Mouse (Mus musculus): Measurements from ENCODE around the gene Gm20388. TPM values are rescaled to one million over a fixed set of nuclear protein-coding genes. Genes with fewer than 3 reads are reported as not detected.

The Gm20388 gene
- total RNA-seq, 2 experiments from 2014 or later: 2.4 to 2.6 TPM

DNA sequence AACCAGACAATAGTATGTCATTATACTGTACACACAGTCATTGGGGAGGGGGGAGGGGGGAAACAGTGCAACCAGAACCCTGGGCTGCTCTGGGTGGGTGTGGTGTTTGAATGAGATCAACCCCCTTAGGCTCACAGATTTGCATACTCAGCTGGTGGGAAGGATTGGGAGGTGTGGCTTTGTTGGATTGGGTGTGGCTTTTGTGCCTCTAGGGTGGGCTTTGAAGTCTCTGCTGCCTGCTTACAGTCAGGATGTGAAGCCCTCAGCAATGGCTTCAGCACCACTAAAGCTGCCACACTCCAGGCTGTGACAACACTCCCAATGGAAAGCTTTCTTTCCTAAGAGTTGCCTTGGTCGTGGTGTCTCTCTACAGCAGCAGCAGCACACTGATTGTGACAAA is 1976.9 kb downstream of the Gm20388 start:
- Histone ChIP-seq H3K27ac (no peak overlapping the region), H3K4me3 (no peak overlapping the region)
- no peak for DNase-seq (ENCODE audit: extremely low spot score in 1 of 2, low spot score in 2 of 2)
- intact Hi-C loops (cut with DNase I): no loop called here
- no peak for TF ChIP-seq CTCF (IDR thresholded peaks at IDR 0.05)

GRCm38 (mm10) chr8:121889317-121889716 is 1978.7 kb downstream of the Gm20388 start:
- TF ChIP-seq CTCF (IDR thresholded peaks at IDR 0.05): no peak
- Histone ChIP-seq H3K4me3 (no peak overlapping the region), H3K27ac (no peak overlapping the region)
- intact Hi-C loops (cut with DNase I): no loop called here
- DNase-seq (ENCODE audit: extremely low spot score in 1 of 2, low spot score in 2 of 2): no peak

DNA sequence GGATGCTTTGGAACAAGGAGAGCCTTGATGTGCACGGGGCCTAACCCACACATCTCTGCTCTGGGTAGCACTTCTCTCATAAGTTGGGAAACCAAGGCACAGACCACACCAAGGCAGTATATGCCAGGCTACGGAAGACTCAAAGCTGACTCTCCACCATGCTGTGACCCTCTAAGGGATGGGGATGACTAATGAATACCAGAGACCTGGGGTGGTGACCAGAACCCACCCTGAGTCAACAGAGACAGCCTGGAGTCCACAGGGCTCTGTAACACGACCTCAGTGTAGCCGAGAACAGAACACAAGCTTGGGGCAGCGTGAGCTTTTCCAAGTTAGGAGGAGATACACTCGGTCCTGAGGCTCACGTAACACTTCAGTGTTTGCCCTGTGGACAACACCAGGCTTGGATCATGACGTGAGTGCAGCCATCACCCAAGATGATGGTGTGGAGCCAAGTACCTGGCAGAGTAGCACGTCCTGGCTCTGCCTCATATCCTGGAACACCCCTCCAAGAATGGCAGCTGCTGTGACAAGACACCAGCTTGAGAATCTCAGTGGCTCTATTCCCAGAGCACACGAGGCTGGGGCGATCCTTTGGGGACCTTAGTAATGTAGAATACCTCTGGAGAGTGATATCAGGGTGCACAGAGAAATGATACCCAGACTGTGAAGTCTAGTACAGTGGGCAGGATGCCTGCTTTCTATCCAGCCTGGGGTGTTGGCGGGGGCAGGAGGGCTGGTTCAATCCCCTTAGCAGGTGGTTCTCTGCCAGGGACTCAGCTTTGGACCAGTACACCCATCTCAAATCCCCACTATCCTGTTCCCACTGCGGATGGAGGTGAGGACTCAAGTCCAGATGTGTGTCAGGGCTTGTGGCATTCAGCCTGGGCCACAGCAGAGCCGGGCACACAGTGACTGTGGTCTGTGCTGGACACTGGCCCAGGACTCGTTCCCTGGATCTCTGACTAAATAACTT is 1979.5 kb downstream of the Gm20388 start:
- no peak for TF ChIP-seq CTCF (IDR thresholded peaks at IDR 0.05)
- H3K27ac ChIP-seq: no peak overlapping the region
- intact Hi-C loops (cut with DNase I): no loop called here

DNA sequence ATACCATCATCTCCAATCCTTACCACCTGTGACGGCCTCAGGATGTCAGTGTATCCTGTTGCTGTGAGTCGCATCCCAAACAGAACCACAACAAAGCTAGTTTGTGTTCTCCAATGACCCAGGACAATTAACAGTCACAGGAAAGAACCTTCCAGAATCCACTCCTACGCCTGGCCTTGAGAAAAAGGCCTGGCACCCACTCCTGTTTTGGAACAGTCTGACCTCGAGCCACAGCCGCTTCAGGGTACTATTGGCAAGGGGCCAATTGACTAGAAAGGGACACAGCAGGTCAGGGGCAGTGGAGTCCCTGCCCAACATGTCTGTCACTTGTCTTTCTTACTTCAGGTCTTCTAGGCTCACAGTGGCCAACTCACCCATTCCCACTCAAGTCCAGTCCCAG is 1982.2 kb downstream of the Gm20388 start:
- Histone ChIP-seq H3K4me3 (no peak overlapping the region), H3K27ac (no peak overlapping the region)
- no peak for TF ChIP-seq CTCF (IDR thresholded peaks at IDR 0.05)
- intact Hi-C loops (cut with DNase I): no loop called here
- DNase-seq (ENCODE audit: extremely low spot score in 1 of 2, low spot score in 2 of 2): no peak

More for the DNA sequence above, 1979.5 kb downstream of the Gm20388 start:
- DNase-seq (ENCODE audit: extremely low spot score in 1 of 2, low spot score in 2 of 2): no peak
- H3K4me3 ChIP-seq: no peak overlapping the region

DNA sequence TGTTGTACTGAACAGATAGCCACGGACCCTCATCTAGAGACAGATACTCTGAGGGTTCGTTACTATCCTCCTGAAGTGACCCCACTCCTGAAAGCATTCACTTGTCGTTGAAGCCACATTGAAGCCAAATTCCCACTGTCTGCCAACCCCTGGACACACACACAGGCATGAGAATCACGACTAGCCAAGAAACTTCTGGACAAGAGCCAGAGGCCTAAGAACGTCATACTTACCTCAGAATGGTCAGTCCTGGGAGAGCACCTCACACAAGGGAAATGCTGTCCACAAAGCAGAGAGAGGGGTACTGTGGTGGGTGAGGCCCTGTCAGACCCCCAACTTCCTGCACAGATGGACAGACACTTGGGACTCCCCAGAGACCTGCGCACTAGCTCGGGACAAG is 1985.3 kb downstream of the Gm20388 start:
- Histone ChIP-seq H3K27ac (no peak overlapping the region), H3K4me3 (no peak overlapping the region)
- no peak for TF ChIP-seq CTCF (IDR thresholded peaks at IDR 0.05)
- intact Hi-C loops (cut with DNase I): no loop called here
- DNase-seq (ENCODE audit: extremely low spot score in 1 of 2, low spot score in 2 of 2): no peak

DNA sequence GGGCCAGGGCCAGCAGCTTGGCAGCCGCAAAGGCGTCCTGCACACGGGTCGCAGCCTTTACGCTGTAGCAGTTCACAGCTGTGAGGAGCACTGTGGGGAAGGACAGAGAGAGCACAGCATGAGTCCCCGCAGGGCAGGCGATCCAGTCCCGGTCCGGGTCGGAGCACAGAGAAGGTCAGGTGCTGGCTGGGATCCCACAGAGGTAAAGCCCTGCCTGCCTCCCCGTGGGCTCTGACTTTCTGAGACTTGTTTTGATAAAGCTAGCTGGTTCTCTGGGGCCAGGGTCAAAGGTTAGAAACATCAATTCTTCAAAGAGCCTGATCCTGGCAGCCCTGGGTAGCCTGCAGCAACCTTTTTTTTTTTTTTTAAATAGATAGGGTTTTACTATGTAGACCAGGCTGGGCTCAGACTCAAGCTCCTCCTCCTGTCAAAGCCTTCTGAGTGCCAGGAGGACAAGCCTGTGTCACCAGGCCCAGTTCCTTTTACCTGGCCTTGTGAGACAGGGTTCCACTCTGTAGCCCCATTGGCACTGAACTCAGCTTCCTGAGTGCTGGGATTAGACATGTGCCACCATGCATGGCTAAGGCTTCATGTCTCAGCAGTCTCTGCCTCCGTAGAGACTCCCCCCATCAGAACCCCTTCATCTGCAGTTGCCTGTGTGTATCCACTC is 1986.0 kb downstream of the Gm20388 start:
- no peak overlapping the region for H3K4me3 ChIP-seq
- intact Hi-C loops (cut with DNase I): no loop called here
- DNase-seq (ENCODE audit: extremely low spot score in 1 of 2, low spot score in 2 of 2): no peak
- TF ChIP-seq CTCF (IDR thresholded peaks at IDR 0.05): no peak
- H3K27ac ChIP-seq: peak overlapping the region; percentile 74

GRCm38 (mm10) chr8:121897205-121897604 is 1986.6 kb downstream of the Gm20388 start:
- TF ChIP-seq CTCF (IDR thresholded peaks at IDR 0.05): no peak
- DNase-seq (ENCODE audit: extremely low spot score in 1 of 2, low spot score in 2 of 2): no peak
- H3K27ac ChIP-seq: peak overlapping the region; percentile 74
- no peak overlapping the region for H3K4me3 ChIP-seq
- intact Hi-C loops (cut with DNase I): no loop called here

- intact Hi-C loops (cut with DNase I): no loop called here
- DNase-seq (ENCODE audit: extremely low spot score in 1 of 2, low spot score in 2 of 2): peak; percentile 45 to 58
- Histone ChIP-seq H3K27ac (peak overlapping the region; percentile 74), H3K4me3 (peak overlapping the region; percentile 30)
- TF ChIP-seq CTCF (IDR thresholded peaks at IDR 0.05): no peak
These were observed 1987.3 kb downstream of the Gm20388 start for GRCm38 (mm10) chr8:121897871-121898381.

DNA sequence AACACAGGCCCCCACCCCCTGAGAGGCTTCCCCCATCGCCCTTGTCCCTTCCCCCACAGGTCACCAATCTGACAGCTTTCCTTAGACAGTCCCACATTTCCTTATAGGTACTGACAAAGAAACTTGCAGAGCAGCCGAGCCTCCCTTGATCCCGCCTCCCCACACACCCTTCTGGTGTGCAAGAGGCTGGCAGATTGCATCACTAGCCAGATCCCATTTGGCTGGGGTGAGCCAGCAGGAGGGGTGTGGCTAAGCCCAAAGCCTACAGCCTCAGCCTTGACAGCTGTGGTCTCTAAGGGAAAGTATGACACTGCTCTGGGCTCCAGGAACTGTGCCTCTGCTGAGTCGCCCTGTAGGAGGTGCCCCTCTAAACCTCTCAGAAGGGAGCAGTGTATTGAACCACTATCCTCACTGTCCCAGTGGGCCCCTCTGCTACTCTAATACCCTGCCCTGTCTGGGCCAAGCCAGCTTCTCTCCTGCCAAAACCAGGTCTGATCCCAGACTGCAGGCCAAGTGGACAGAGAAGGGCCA is 1987.8 kb downstream of the Gm20388 start:
- intact Hi-C loops (cut with DNase I): no loop called here
- peak overlapping the region; percentile 30 for H3K4me3 ChIP-seq
- peak; percentile 68 to 73 for DNase-seq (ENCODE audit: extremely low spot score in 1 of 2, low spot score in 2 of 2)
- H3K27ac ChIP-seq: peak overlapping the region; percentile 74
- TF ChIP-seq CTCF (IDR thresholded peaks at IDR 0.05): no peak; the same call in 1 of the 2 replicates

DNA sequence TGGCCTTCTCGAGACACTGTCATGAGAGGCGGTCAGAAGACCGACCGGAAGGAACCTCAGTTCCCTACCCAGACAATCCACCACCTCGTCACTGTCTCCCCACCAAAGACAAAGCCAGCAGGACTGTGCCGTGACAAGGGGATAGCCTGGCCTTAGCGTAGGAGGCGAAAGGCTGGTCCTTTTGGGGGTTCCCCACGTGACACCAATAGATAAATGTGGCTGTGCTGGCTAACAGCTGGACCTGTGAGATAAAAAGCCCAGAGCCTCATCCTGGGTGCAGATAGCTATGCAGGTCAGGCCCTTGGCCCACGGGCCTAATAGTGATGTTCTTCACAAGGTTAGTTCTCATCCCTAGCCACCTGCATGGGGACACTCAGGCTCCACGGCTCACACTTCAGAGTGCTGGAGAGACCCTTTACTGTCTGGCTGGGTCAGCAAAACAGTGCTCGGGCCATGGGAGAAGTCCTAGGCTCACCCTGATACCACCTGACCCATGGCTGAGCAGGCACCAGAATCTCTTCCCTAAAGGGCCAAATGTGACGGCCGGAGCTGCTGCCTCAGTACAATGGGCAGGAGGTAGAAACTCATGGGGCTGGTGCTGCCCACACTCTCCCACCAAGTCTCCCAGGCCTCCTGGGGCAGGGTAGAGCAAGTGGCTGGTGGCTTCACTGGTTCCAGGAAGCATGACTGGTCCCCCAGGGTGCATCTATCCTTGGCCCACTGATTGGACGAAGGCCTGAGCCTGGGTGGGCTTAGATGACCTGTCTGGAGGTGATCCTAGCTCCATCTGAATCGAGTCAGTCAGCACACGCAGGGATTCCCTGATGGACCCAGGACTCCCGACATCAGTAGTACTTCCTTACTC is 1988.8 kb downstream of the Gm20388 start:
- intact Hi-C loops (cut with DNase I): loop anchor here (10.0 kb wide), 1 partner anchor 305 kb away; the partner anchor contains the start of gene Map1lc3b
- peak overlapping the region; percentile 74 for H3K27ac ChIP-seq

More for the DNA sequence above, 1988.8 kb downstream of the Gm20388 start:
- no peak for DNase-seq (ENCODE audit: extremely low spot score in 1 of 2, low spot score in 2 of 2)
- peak overlapping the region; percentile 30 for H3K4me3 ChIP-seq
- TF ChIP-seq CTCF (IDR thresholded peaks at IDR 0.05): no peak
